Comparison of ENCODE assay signal across 21 mouse cellular contexts in genomic region chr12:111827556-111827955, GRCm38 (mm10). TPM values are rescaled to one million over a fixed set of nuclear protein-coding genes. Genes with fewer than 3 reads are reported as not detected.
DNase-seq lines count a peak whose midpoint lies in the region; TF ChIP-seq lines count a peak whose summit lies in the region.
"Had no signal": no experiment of that assay in that cellular context is flagged by ENCODE, and none has a peak within 500 bp of the region (broad histone marks: within the 10 kb centered on the region; RNA-seq: fewer than 3 reads in every experiment).

No protein-coding gene starts in this region.

- H3K79me2 ChIP-seq in myocyte (ENCODE audit: control insufficient read depth, insufficient read depth) = no peaks in the 10 kb centered on the region

- H3K27me3 ChIP-seq in myocyte (ENCODE audit: control insufficient read depth, insufficient read depth, insufficient read length) = no peaks in the 10 kb centered on the region
- H3K27me3 ChIP-seq: CH12.LX; embryonic facial prominence, embryonic 12.5 days; forebrain, embryonic 13.5 days; forebrain, embryonic 15.5 days; Patski had no signal

- peaks cover 26% of the 10 kb centered on the region for H3K36me3 ChIP-seq in myocyte (ENCODE audit: control insufficient read depth, insufficient read depth)

- TF ChIP-seq CTCF in layer of hippocampus, adult 2 months (conservative IDR thresholded peaks at IDR 0.05) = no peak

- intact Hi-C loops in heart, postnatal 25 days (cut with DNase I) = loop anchor here (5.0 kb wide), 1 partner anchor 45 kb away; no protein-coding TSS in a partner anchor

- no peak overlapping the region for H3K4me2 ChIP-seq in myocyte (ENCODE audit: low read depth)
- H3K4me2 ChIP-seq: embryonic facial prominence, embryonic 12.5 days; forebrain, embryonic 13.5 days; forebrain, embryonic 15.5 days had no signal

- DNase-seq in adrenal gland, adult (ENCODE audit: inconsistent age in 2 of 2, low spot score in 1 of 2) = peak; percentile 69 to 72
- DNase-seq in adrenal gland, postnatal 4 days (ENCODE audit: low spot score in 2 of 2) = no peak
- DNase-seq in heart, adult 11 months = peak; percentile 83
- DNase-seq in heart, postnatal 25 days (ENCODE audit: low spot score) = no peak
- no peak for DNase-seq in layer of hippocampus, adult 2 months (ENCODE audit: low spot score in 2 of 2)
- no peak for DNase-seq in layer of hippocampus, postnatal 14 days (ENCODE audit: low spot score in 2 of 2)
- DNase-seq: adrenal gland, adult 2 months; adrenal gland, postnatal 10 days; adrenal gland, postnatal 25 days; B cell, adult 2 months; cerebellum, adult 11-12 months; cerebellum, adult 2 months; cerebellum, adult 9-10 months; cerebellum, postnatal 25 days had no signal

- H3ac ChIP-seq in myocyte (ENCODE audit: control insufficient read depth, insufficient read length) = no peak overlapping the region

- peak; percentile 33 for TF ChIP-seq POLR2A in myocyte (IDR thresholded peaks at IDR 0.05; ENCODE audit: insufficient read length, low read depth)

- peak overlapping the region; percentile 60 for H3K27ac ChIP-seq in layer of hippocampus, adult 2 months
- H3K27ac ChIP-seq: embryonic facial prominence, embryonic 10.5 days; embryonic facial prominence, embryonic 12.5 days; forebrain, embryonic 13.5 days; forebrain, embryonic 15.5 days had no signal

- no peak overlapping the region for H3K4me3 ChIP-seq in layer of hippocampus, adult 2 months
- no peak overlapping the region for H3K4me3 ChIP-seq in myocyte
- H3K4me3 ChIP-seq: embryonic facial prominence, embryonic 10.5 days; embryonic facial prominence, embryonic 12.5 days; forebrain, embryonic 13.5 days; forebrain, embryonic 15.5 days had no signal

TF ChIP-seq in myocyte, 11 proteins besides CTCF, POLR2A, EP300 and RAD21:
- TF ChIP-seq CEBPB (IDR thresholded peaks at IDR 0.05; ENCODE audit: insufficient read depth, poor library complexity, severe bottlenecking) (no peak), MYOG (IDR thresholded peaks at IDR 0.05; ENCODE audit: control insufficient read depth in 1 of 3, insufficient read depth in 1 of 3, insufficient read length in 2 of 3, low read depth in 2 of 3) (no peak), SRF (IDR thresholded peaks at IDR 0.05; ENCODE audit: control insufficient read depth, insufficient read length, low read depth) (no peak), POLR2AphosphoS2 (IDR thresholded peaks at IDR 0.05; ENCODE audit: insufficient read length, low read depth) (peak; percentile 38), USF1 (IDR thresholded peaks at IDR 0.05; ENCODE audit: low read depth) (no peak)

RNA-seq across cellular contexts. Expression of gene Zfyve21, which starts 13.6 kb away (rescaled TPM):
- 10 to 100 TPM; 68.3 to 74.4 TPM for total RNA-seq in adrenal gland, postnatal 4 days (2021)
- 10 to 100 TPM; 61.1 to 66.7 TPM for total RNA-seq in heart, postnatal 25 days (2021)
- total RNA-seq in layer of hippocampus, adult 2 months (2021) = 10 to 100 TPM; 20.0 to 20.6 TPM
- total RNA-seq in layer of hippocampus, postnatal 14 days (2021) = 10 to 100 TPM; 17.3 to 20.4 TPM
- 77.7 TPM for polyA plus RNA-seq in myocyte (2012; fragmentation: generic; extraction: Trizol)

RNA-seq across cellular contexts. Expression of gene Xrcc3, which starts 13.9 kb away (rescaled TPM):
- 10 to 100 TPM; 19.2 to 22.5 TPM for total RNA-seq in adrenal gland, postnatal 4 days (2021)
- 1 to 10 TPM; 1.9 to 2.2 TPM for total RNA-seq in heart, postnatal 25 days (2021)
- 1 to 10 TPM; 3.2 to 4.2 TPM for total RNA-seq in layer of hippocampus, adult 2 months (2021)
- total RNA-seq in layer of hippocampus, postnatal 14 days (2021) = 1 to 10 TPM; 3.0 to 3.9 TPM
- 4.9 TPM for polyA plus RNA-seq in myocyte (2012; fragmentation: generic; extraction: Trizol)

Comparison
In these comparisons a context has a peak if more than half of its experiments do, and no peak if none do; other contexts are left out.
1. DNase-seq: peak in adrenal gland, adult (2 of 2) and heart, adult 11 months (single experiment); none in adrenal gland, postnatal 4 days (0 of 2), heart, postnatal 25 days (single experiment), layer of hippocampus, adult 2 months (0 of 2) and layer of hippocampus, postnatal 14 days (0 of 2).